Mouse (Mus musculus) ES-Bruce4 (cell line): Measurements from ENCODE around the gene Kcnq4. TPM values are rescaled to one million over a fixed set of nuclear protein-coding genes. Genes with fewer than 3 reads are reported as not detected.
A peak's percentile ranks its signal among the peaks of the same experiment; 100 is the strongest.

Source experiments
- H3K27ac ChIP-seq: 2 replicates; pipeline ENCODE4 v1.5.1; 2012; ENCODE audit warnings: low read length, inconsistent platforms; ENCODE audit not compliant: insufficient read depth
- H3K27me3 ChIP-seq: 2 replicates; pipeline ENCODE4 v1.6.1; 2012; ENCODE audit warnings: mild to moderate bottlenecking, low read length, inconsistent platforms; ENCODE audit not compliant: control insufficient read depth, poor library complexity, insufficient read depth, severe bottlenecking
- H3K36me3 ChIP-seq: 2 replicates; pipeline ENCODE4 v1.6.1; 2012; ENCODE audit warnings: inconsistent platforms, mild to moderate bottlenecking, low read length, moderate library complexity; ENCODE audit not compliant: control insufficient read depth, poor library complexity, insufficient read depth, severe bottlenecking
- H3K4me1 ChIP-seq: one replicate; pipeline ENCODE4 v1.8.1; 2011; ENCODE audit warnings: low read length; ENCODE audit not compliant: control insufficient read depth, insufficient read depth
- H3K4me3 ChIP-seq: 2 replicates; pipeline ENCODE4 v1.5.1; 2011; ENCODE audit warnings: low read depth, mild to moderate bottlenecking, low read length
- H3K9ac ChIP-seq: 2 replicates; pipeline ENCODE4 v1.6.1; 2012; ENCODE audit warnings: low read depth, mild to moderate bottlenecking, inconsistent platforms; ENCODE audit not compliant: poor library complexity, severe bottlenecking
- H3K9me3 ChIP-seq: replicated peaks from 2 replicates; pipeline ENCODE4 v1.6.1; 2012; ENCODE audit warnings: mild to moderate bottlenecking, low read length, inconsistent platforms; ENCODE audit not compliant: control insufficient read depth, poor library complexity, insufficient read depth, severe bottlenecking
- CTCF ChIP-seq: IDR thresholded peaks from one replicate; pipeline ENCODE4 v1.8.1; 2011; ENCODE audit warnings: low read depth, low read length
- EP300 ChIP-seq: IDR thresholded peaks from 2 replicates; pipeline ENCODE4 v1.6.1; 2011; ENCODE audit warnings: low read depth, low read length; ENCODE audit not compliant: insufficient read depth
- POLR2A ChIP-seq: IDR thresholded peaks from one replicate; pipeline ENCODE4 v1.8.1; 2011; ENCODE audit warnings: low read length; ENCODE audit not compliant: insufficient read depth
- polyA plus RNA-seq: library from polyadenylated mRNA; stranded (reverse); fragments of >200 nt; gene quantifications from 2 replicates; pipeline ENCODE4 v1.2.4, GENCODE M21; 2011; ENCODE audit warnings: low read depth; ENCODE audit not compliant: missing spikeins, insufficient read depth, insufficient read length

Kcnq4 gene
- polyA plus RNA-seq, 1 experiment: 3.2 TPM

DNA sequence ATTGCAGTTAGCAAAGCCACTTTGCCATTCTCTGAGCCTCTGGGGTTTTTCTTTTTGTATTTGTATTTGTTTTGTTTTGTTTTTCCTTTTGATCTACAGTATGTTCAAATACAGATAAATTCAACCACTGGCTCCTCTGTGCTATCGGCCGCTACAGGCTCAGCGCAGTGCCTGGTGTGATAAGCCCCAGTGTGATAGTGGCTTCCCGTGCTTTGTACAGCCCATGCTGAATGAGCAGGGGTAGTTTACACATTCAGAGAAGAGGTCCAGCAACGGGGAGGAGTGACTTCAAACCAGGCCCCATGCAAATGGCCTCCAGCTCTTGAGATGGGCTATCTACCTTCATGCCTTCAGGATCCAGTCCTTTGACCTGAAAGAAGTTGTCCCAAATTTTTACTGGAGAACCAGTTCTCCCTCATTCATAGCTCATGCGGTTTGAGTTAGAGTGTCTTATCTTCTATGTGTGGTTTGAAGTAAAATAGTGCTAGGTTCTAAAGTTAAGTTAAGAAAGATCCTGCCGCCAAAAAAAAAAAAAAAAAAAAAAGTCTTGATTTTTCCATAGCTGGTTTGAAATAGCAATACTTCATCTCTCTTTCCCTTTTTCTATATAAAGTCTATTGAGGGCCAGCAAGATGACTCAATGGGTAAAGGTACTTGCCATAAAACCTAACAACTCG is 73.5 kb downstream of the Kcnq4 start:
- no peak overlapping the region for H3K9ac ChIP-seq
- H3K36me3 ChIP-seq: no peaks in the 10 kb centered on the region
- no peaks in the 10 kb centered on the region for H3K27me3 ChIP-seq
- TF ChIP-seq CTCF (no peak), EP300 (no peak), POLR2A (no peak)
- H3K9me3 ChIP-seq: no peaks in the 10 kb centered on the region
- H3K27ac ChIP-seq: no peak overlapping the region
- H3K4me3 ChIP-seq: no peak overlapping the region
- H3K4me1 ChIP-seq: no peaks in the 10 kb centered on the region

DNA sequence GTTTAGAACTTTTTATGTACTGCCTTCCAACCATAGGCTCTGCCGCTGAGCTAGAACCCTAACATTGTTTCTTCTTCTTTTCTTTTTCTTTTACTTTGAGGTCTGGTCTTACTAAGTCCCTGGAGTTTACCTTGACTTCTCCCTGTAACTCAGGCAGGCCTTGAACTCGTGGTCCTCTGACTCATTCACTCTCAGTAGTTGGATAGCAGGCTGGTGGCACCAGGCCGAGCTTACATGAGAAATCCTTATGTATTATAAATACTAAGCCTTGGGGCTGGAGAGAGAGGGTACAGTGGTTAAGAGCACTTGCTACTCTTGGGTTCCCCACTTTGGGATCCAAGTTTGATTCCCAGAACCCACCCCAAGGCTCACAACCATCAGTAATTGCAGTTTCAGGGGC is 74.8 kb downstream of the Kcnq4 start:
- Histone ChIP-seq H3K4me1 (no peaks in the 10 kb centered on the region), H3K9me3 (no peaks in the 10 kb centered on the region), H3K27me3 (no peaks in the 10 kb centered on the region), H3K27ac (no peak overlapping the region), H3K9ac (no peak overlapping the region), H3K4me3 (no peak overlapping the region), H3K36me3 (no peaks in the 10 kb centered on the region)
- TF ChIP-seq POLR2A (no peak), EP300 (no peak), CTCF (no peak)

DNA sequence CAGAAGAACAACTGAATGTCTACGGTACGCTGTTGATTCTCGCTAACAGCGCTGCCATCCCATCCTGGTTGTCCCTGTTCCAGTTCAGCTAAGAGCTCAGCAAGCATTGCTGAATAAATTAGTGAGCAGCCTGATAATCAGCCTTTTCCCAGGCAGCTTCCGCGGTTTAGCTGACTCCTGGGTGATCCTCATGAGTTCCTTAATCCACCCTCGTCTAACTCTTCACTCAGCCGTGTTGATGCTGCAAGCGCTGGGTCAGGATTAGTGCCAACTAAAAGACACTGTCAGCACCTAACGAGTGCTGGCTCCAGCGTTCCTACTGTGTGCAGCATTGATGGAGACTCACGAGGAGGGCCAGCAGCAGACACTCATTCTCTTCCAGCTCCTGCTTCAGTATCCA is 77.4 kb downstream of the Kcnq4 start:
- Histone ChIP-seq H3K27ac (no peak overlapping the region), H3K4me3 (no peak overlapping the region), H3K4me1 (no peaks in the 10 kb centered on the region), H3K9me3 (no peaks in the 10 kb centered on the region), H3K9ac (no peak overlapping the region), H3K27me3 (peaks cover 4% of the 10 kb centered on the region; the same call in 1 of the 2 replicates), H3K36me3 (no peaks in the 10 kb centered on the region)
- TF ChIP-seq EP300: no peak

DNA sequence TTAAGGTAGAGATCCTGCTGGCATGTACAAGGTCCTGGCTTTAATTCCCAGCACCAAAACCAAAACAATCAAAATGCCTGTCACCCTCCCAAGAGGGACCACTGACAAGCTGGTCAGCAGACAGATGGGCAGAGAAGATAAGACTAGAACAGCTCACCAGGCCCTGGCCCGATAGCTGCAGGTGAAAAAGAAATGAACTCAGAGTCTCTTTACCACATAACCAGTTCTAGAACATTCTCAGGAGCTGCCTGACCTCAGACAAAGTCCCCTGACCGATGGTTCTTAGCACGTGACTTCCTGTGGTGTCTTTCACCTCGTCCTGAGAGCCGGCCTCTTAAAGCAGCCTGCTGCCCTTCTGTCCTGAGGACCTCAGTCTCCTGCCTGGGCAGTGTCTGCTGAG is 78.8 kb downstream of the Kcnq4 start:
- TF ChIP-seq CTCF (no peak), EP300 (no peak), POLR2A (no peak)
- Histone ChIP-seq H3K4me3 (no peak overlapping the region), H3K9me3 (no peaks in the 10 kb centered on the region), H3K36me3 (no peaks in the 10 kb centered on the region), H3K27ac (no peak overlapping the region), H3K27me3 (peaks cover 4% of the 10 kb centered on the region; the same call in 1 of the 2 replicates), H3K9ac (no peak overlapping the region), H3K4me1 (peaks cover 2% of the 10 kb centered on the region)

DNA sequence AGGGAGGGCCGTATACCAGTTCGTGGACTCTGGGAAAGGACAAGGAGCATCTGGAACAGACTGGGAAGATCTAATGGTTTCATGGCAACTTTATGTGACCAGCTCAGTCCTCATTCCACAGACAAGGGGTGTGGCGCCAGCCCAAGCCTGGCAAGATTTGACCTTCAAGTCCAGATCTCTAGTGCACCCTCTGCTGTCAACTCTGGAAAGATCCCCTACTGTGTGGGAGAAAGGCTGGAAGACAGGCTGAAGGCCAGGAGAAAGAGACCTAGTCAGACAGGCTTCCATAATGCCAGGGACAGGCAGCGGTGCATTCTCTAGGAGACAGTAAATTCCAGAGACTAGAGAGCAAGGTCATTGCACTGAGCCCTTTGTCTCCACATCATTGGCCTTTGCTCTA is 79.9 kb downstream of the Kcnq4 start:
- no peaks in the 10 kb centered on the region for H3K36me3 ChIP-seq
- TF ChIP-seq CTCF (no peak), POLR2A (no peak), EP300 (no peak)
- no peaks in the 10 kb centered on the region for H3K9me3 ChIP-seq
- H3K4me1 ChIP-seq: peaks cover 2% of the 10 kb centered on the region
- H3K9ac ChIP-seq: no peak overlapping the region
- H3K27me3 ChIP-seq: peaks cover 4% of the 10 kb centered on the region; the same call in 1 of the 2 replicates
- no peak overlapping the region for H3K4me3 ChIP-seq
- no peak overlapping the region for H3K27ac ChIP-seq

DNA sequence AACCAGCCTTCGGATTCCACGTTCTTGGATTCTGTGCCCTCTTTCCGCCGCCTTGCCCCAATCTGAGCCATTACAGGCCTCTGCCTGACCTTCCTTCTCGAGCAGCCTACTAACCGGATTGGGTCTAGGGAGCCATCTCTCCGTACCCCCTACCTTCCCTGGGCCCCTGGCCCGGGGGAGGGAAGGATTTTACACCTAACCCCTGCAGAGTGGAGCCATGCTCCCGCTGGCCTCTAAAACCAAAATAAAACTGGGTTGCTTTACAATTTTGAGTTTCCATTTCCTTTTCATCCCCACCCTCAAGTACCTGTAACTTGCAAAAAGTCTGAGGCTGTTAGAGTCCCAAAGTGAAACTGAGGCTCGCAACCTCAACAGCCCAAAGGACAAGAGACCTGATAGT is 80.9 kb downstream of the Kcnq4 start:
- H3K9ac ChIP-seq: peak overlapping the region; percentile 45
- H3K36me3 ChIP-seq: no peaks in the 10 kb centered on the region
- peaks cover 2% of the 10 kb centered on the region for H3K4me1 ChIP-seq
- no peaks in the 10 kb centered on the region for H3K9me3 ChIP-seq
- peak overlapping the region; percentile 61 for H3K4me3 ChIP-seq
- TF ChIP-seq CTCF (no peak), POLR2A (no peak), EP300 (no peak)
- peaks cover 4% of the 10 kb centered on the region; the same call in 1 of the 2 replicates for H3K27me3 ChIP-seq
- no peak overlapping the region for H3K27ac ChIP-seq
